Mouse (Mus musculus) liver, adult 2 months (tissue): ENCODE measurements around the gene Hist1h4n.
"Not testable (repeated sequence)": the region's sequence is repeated elsewhere in the genome, so short reads cannot be mapped to it uniquely, and the experiment has no call there.

Source experiments
- CTCF ChIP-seq: fragments of 200-500 bp; IDR thresholded peaks from 2 replicates; pipeline ENCODE4 v1.5.1; 2011; ENCODE audit warnings: low read depth, low read length, control low read depth
- POLR2A ChIP-seq: fragments of 200-500 bp; IDR thresholded peaks from 2 replicates; pipeline ENCODE4 v1.6.1; 2011; ENCODE audit warnings: low read length, control low read depth; ENCODE audit not compliant: insufficient read depth; ENCODE audit errors: extremely low read depth

DNA sequence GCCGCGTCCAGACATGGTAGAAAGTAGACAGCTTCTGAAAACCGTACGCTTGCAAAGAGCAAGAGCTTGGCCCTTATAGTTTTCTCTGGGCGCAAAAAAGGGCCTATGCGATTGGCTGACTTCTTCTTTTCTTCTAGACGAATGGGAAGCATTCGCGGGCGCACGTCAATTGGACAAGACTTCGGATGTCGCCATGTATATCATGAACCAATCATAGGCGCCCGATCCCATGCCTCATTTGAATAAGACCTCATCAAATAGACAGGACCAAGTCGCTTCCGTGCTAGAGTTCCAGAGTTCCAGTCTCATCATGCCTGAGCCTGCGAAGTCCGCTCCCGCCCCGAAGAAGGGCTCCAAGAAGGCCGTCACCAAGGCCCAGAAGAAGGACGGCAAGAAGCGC, 1.5 kb upstream of the Hist1h4n start, which contains the start of the genes Hist1h2ap and Hist1h2br:
- TF ChIP-seq CTCF, POLR2A: not testable (repeated sequence)
